Mouse (Mus musculus) monocyte, adult 2 months (primary cell): ENCODE measurements at regions not wholly inside any gene's neighbourhood (a gene's known extent, or its start where the extent isn't known, plus 50 kb on each side); places are given as distances from the start of the nearest gene placed in this dataset.
"Not testable (repeated sequence)": the region's sequence is repeated elsewhere in the genome, so short reads cannot be mapped to it uniquely, and the experiment has no call there.

Source experiments
- DNase-seq, 2 experiments: peaks; one replicate each; pipeline ENCODE4 v3.0.0; 2022; ENCODE audit warnings: low spot score in 2 of 2, low read depth in 1 of 2

DNA sequence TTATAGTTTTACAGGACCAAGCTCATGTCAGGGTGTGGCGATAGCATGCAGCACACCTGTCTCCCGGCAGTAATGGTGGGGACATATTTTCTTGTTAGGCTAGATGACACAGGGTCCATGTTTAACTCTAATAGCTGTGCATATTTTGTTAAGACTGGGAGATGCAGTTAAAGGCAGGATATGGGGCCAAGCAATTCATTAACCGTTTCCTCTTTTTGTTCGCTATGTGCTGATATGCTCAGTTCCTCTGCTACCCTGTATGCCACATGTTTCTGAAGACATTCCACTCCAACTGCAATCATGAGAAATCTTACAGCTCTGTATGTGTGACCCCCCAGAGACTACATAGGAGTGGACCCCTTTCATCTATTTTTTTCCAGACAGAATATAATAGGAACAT is 104.0 kb upstream of the Stt3b start:
- no peak for DNase-seq

DNA sequence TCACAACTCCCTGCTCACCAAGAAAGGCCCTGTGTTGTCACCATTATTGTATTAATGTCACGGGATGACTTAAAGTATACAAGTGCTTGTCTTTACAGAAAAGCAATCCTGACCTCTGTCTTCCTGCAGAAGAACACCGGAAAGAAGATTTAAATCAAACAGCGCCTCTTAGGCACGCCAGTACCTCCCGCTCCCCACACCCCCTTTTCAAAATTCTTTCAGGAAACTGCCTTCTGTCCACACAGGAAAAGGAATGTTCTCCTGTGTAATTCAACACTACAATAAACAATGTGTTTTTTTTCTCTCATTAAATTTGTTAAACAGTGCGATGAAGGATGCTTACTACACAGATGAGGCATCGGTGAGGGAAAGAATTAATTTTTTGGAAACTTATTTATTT is 112.6 kb upstream of the Stt3b start:
- no peak for DNase-seq

DNA sequence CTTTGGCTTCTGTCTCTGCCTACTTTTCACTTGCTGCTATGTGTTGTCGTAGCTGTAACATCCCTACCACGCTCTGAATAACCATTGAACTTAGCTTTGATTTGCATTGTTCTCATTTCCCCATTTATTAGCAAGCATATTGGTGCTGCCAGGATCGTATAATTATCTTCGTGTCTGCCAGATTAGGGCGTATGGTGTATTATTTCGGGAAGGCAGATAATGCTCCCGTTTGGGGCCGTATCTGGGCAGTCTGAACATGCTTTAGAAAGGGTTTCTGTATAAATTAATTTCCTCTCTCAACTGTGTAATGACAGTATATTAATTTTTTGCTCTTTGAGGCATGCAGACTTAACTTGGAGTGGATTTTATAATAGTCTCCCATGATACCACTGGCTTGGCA is 116.5 kb upstream of the Stt3b start:
- DNase-seq, result no peak

DNA sequence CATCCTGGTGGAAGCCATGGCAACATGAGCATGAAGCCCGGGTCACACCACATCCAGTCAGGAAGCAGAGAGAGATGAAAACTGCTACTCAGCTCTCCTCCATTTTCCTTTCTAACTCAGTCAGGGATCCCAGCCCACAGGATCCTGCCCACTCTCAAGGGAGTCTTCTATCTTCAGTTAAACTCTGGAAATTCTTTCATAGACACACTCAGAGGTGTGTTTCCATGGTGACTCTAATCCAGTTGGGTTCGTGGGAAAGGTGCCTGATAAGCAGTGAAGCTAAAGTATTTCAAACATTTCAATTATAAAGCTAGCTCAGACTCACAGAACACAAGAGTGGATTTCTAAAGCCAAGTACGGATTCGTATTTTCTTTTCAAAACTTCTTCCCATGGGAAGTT is 120.0 kb upstream of the Stt3b start:
- no peak for DNase-seq

DNA sequence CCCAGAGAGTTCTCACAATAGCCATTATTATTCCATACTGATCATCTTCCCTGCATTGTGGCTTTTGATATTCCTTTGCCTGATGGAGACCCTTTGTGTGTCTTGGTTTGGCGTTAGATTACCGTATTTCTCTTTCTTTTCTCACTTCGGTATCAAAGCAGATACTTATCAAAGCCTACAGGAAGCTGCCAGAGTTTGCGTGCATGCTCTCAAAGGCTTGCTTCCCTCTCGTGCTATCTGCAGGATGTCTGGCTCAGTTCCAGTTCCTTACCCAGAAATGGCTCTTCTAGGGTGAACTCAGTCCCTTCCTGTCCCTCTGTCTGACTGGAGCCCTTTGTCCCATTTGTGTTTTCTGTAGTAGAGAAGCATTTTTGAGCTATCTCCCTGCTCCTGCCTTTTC is 124.5 kb upstream of the Stt3b start:
- DNase-seq, result no peak

DNA sequence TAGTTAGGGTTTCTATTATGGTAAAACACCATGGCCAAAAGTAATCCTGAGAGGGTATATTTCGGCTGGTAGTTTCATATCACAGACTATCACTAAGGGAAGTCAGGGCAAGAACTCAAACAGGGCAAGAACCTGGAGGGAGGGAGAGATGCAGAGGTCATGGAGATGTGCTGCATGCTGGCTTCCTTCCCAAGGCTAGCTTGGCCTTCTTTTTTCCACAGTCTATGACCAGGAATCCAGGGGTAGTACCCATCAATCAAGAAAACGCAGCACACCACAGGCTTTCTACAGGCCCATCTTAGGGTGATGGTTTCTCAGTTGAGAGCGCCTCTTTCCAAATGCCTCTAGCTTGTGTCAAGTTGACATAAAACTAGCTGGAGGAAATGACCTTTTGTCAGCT is 126.1 kb upstream of the Stt3b start:
- DNase-seq, result no peak

GRCm38 (mm10) chr9:115438234-115438633 is 128.0 kb upstream of the Stt3b start:
- DNase-seq, result not testable (repeated sequence)

GRCm38 (mm10) chr9:115446681-115447080 is 136.5 kb upstream of the Stt3b start:
- no peak for DNase-seq

GRCm38 (mm10) chr9:115450741-115451320 is 140.6 kb upstream of the Stt3b start:
- DNase-seq, result no peak

DNA sequence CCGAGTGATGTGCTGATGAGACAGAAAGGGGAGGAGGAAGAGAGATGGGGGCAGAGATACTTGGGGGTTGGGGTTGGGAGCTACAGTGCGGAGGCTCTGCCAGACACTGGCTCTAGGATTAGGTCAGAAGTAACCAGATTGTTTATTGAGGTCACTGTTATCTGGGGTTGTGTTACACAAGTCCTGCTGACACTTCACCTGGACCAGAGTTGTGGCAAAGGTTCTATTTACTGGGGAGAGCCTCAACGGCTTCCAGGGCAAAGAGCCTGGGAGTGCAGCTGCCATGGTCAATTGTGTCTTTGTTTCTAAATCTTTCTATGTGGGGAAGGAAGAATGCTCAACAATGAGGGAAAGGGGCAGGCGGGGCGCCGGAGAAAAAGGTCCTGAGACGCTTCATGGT is 144.6 kb upstream of the Stt3b start:
- no peak for DNase-seq

DNA sequence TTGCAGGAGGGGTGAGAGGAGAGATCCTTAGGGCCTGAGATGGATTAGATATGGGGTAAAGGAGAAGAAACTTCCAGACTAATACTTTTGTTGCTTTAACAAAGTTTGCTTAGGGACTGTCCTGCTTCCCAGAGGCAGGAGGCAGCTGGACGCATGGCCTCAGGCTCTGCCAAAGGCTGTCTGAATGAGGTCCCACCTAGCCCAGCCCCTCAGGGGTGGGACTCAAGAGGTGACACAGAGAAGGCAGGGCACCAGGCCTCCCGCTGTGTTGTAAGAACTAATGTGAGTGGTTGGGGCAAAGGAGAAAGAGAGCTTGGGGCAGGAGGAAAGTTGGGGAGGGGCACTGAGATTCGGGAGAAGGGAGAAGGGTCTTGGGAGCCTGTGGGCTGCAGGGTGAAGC is 145.9 kb upstream of the Stt3b start:
- no peak for DNase-seq

DNA sequence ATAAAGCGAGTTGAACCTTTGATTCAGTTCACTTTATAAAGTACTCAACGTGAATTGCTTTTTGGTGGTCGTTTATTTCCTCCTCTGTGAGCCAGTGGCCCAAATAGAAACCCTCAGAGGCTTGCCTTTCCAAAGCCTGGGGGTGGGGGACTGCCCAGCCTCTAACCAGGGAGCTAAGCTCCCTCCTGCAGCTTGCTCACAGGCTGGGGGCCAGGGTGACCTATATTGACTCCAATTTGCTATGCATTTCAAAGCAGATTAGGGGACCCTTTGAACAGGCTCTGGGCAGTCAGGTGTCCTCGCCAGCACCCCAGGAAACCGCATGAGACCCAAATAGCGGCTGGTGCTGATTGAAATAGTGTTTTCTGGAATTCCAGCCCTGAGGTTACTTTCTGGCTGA is 146.4 kb upstream of the Stt3b start:
- DNase-seq, result no peak

GRCm38 (mm10) chr9:115457889-115458710 is 147.9 kb upstream of the Stt3b start:
- DNase-seq, result peak in 1 of 2 experiments; percentile 3

DNA sequence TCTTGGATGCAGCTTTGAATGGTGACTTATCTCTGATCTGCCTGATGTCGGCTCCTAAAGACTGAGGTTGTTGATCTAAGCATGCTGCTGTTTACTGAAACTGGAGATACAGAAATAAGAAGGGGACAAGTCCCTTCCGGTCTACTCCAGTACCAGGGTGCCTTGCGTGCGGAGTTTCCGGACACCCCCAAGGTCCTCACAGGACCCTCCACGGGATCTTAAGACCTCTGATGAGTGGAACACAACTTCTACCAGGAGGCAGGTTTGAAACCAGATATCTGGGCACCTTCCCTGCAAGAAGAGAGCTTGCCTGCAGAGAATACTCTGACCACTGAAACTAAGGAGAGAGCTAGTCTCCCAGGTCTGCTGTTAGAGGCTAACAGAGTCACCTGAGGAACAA is 148.9 kb upstream of the Stt3b start:
- DNase-seq, result not testable (repeated sequence)

DNA sequence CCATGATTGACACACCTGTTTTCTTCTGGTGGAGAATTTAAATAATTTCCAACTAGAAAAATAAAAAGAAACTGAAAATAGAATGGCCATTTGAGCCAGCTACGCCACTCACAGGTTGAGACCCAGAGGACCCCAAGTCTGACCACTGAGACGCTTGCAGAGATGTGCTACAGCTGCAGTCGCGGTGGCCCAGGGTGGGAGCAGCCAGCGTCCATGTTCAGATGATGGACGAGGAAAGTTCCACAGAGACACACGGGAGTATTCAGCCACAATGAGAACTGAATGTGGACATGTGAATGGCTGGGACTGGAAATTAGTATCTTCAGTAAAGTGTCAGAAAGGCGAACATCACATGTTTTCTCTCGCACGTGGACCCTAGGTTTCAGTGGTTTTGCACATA is 155.1 kb upstream of the Stt3b start:
- DNase-seq, result no peak

GRCm38 (mm10) chr9:115468641-115469040 is 158.4 kb upstream of the Stt3b start:
- no peak for DNase-seq

- no peak for DNase-seq
Measured at GRCm38 (mm10) chr9:115471582-115471981, 161.4 kb upstream of the Stt3b start.

DNA sequence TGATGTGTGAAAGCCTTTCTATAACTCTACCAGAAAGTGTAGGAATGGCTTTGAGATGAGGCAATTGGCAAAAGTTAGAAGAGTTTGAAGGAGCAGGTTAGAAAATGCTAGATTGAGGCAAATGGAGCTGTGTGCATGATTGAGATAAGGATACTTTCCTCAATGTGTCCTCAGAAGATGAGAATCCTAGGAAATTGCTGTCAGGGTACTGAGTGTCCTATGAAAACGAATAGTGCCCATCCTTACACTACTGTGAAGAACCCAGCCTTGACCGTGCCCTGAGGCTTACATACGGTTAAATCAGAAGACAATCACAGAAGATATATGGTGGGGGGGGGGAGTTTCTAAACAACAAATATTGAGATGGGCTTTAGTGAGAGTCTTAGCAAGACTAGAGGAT is 162.8 kb upstream of the Stt3b start:
- DNase-seq, result no peak

DNA sequence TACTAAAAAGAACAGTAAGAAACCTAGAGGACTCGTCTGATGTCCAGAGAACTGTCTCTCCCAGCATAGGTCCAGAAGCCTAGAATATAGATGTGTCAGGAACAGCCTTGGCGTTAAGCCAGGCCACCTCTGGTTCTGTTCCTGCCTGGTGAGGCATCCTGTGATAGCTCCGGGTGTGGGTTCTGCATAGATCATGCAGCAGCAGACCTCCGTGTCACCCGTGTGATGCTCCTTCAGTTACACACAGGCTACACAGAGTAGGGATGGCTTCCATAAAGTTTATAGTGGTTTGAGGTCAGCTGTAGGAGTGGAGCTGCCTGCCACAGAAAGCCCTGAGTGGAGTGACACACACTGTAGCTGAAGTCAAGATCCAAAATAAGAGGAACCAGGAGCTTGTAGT is 163.6 kb upstream of the Stt3b start:
- no peak for DNase-seq

DNA sequence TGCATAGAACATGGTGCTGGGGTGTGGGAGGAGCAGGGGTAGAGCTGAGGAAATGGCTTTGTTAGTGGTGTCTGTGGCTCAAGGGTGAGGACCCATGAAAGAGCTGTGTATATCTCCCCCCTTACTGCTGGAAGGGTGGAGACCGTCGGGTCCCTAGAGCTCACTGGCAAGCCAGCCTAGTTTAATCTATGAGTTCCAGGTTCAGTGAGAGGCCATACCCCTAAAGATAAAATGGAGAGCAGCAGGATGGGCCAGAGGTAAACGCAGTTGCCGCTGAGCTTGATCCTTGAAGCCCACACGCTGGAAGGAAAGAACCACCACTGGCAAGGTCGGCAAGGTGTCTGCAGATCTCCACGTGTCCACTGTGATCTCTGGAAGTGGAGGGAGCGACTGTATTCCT is 164.1 kb upstream of the Stt3b start:
- DNase-seq, result no peak

GRCm38 (mm10) chr9:115476205-115476604 is 166.0 kb upstream of the Stt3b start:
- no peak for DNase-seq

DNA sequence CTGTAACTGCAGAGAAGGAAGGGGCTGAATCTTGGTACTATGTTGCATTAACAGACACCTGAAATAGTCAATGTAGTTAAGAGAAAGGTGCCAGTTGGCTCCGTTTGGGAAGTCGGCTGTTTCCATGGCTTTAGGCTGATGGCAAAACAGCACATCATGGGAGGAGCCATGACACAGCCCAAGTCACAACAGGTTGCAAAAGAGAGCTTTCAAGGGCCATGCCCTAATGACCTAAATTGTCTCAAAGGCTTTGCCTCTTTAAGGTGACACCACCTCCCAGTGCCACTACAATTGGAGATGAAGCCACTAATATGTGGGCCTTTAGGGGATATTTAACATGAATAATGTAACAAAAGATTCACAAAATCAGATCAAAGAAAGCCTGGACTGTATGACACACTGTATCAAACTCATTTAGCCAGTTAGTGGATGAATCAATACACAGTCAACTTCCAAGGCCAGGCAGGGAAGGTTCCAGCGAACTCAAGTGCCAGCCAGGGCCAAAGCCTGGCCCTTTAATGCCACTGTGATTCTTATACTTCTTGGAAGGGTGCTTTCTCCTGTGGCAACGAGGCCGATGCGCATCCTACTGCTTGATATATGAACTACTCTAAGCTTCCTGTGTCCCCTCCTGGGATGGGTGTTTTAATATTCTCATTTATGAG is 167.5 kb upstream of the Stt3b start:
- no peak for DNase-seq
